8 mouse cellular contexts compared by ENCODE assay signal in the genomic region with DNA sequence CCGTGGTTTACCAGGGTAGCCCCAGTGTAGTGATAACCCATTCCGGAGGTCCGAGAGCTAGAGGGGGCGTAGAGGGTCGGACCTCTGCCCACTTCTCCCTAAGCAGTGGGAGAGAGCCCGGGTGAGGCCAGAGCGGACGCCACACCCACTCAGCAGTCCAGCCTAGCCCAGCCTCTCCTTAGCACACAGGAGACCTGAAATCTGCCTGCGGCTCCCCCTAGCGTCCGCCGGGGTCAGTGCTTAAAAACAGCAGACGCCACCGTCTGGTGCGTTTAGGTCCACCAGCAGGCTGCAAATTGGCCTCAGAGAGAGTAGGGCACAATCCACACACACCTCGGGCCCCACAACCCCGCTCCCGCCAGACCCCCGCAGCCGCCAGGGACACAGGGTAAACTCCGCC. TPM values are rescaled to one million over a fixed set of nuclear protein-coding genes. Genes with fewer than 3 reads are reported as not detected.
A peak's percentile ranks its signal among the peaks of the same experiment; 100 is the strongest.
DNase-seq lines count a peak whose midpoint lies in the region; ATAC-seq and TF ChIP-seq lines count a peak whose summit lies in the region.

No protein-coding gene starts in this region.

- no peaks in the 10 kb centered on the region for H3K4me1 ChIP-seq in forebrain, postnatal 0 days (ENCODE audit: insufficient read depth)
- peaks cover 39% of the 10 kb centered on the region for H3K4me1 ChIP-seq in lung, embryonic 15.5 days
- H3K4me1 ChIP-seq in thymus, adult 2 months (replicated peaks; ENCODE audit: control insufficient read depth, insufficient read depth, low read length): 0 out of 2 replicates have a peak, but pooled peaks cover 5% of the 10 kb centered on the region

- H3K36me3 ChIP-seq in forebrain, postnatal 0 days (ENCODE audit: insufficient read depth): no peaks in the 10 kb centered on the region
- H3K36me3 ChIP-seq in lung, embryonic 15.5 days: no peaks in the 10 kb centered on the region
- no peaks in the 10 kb centered on the region for H3K36me3 ChIP-seq in thymus, adult 2 months (ENCODE audit: control insufficient read depth, insufficient read depth, low read length)

- peak overlapping the region; percentile 48 for H3K4me2 ChIP-seq in forebrain, postnatal 0 days (ENCODE audit: low read depth)
- peak overlapping the region; percentile 58 for H3K4me2 ChIP-seq in lung, embryonic 15.5 days

- ATAC-seq in forebrain, postnatal 0 days: peak; percentile 92
- ATAC-seq in lung, embryonic 15.5 days (ENCODE audit: borderline replicate concordance, extremely low read depth, low FRiP score, low TSS enrichment): peak; percentile 83

- H3K4me3 ChIP-seq in forebrain, postnatal 0 days (ENCODE audit: low read depth, low read length): peak overlapping the region; percentile 29
- peak overlapping the region; percentile 34 for H3K4me3 ChIP-seq in lung, embryonic 15.5 days
- H3K4me3 ChIP-seq in thymus, adult 2 months (ENCODE audit: control insufficient read depth, insufficient read depth, low read length): no peak overlapping the region

- H3K27me3 ChIP-seq in forebrain, postnatal 0 days (ENCODE audit: insufficient read depth, low read length): no peaks in the 10 kb centered on the region
- H3K27me3 ChIP-seq in lung, embryonic 15.5 days: peaks cover 13% of the 10 kb centered on the region; the same call in 1 of the 2 replicates
- no peaks in the 10 kb centered on the region; the same call in 1 of the 2 replicates for H3K27me3 ChIP-seq in thymus, adult 2 months (ENCODE audit: control insufficient read depth, insufficient read depth, low read length)

- H3K9me3 ChIP-seq in forebrain, postnatal 0 days (ENCODE audit: low read length): no peaks in the 10 kb centered on the region
- no peaks in the 10 kb centered on the region for H3K9me3 ChIP-seq in lung, embryonic 15.5 days

- WGBS in forebrain, postnatal 0 days: 2% methylated on average over 21 of the region's 21 CpGs
- WGBS in lung, embryonic 15.5 days: under 1% methylated on average over 21 of the region's 21 CpGs
- 4% methylated on average over 21 of the region's 21 CpGs for WGBS in thymus, adult 2 months

- H3K27ac ChIP-seq in forebrain, postnatal 0 days (ENCODE audit: low read depth, low read length): no peak overlapping the region
- H3K27ac ChIP-seq in lung, embryonic 15.5 days: peak overlapping the region; percentile 51
- no peak overlapping the region for H3K27ac ChIP-seq in thymus, adult 2 months (ENCODE audit: control insufficient read depth, insufficient read depth, low read length)

- peak; percentile 87 for DNase-seq in ES-CJ7 (ENCODE audit: low read depth, low spot score)
- DNase-seq in cerebellum, adult 18-20 months: peak; percentile 88 to 91
- DNase-seq in forebrain, postnatal 0 days: peak; percentile 90
- peak; percentile 96 for DNase-seq in heart, postnatal 4 days
- DNase-seq in layer of hippocampus, adult 8-10 months (ENCODE audit: low spot score in 2 of 2): peak; percentile 77 to 90
- DNase-seq in ovary, adult 18-20 months (ENCODE audit: low spot score): peak; percentile 76
- peak; percentile 76 for DNase-seq in thymus, adult 2 months

- peak; percentile 99 for TF ChIP-seq CTCF in forebrain, postnatal 0 days (IDR thresholded peaks at IDR 0.05; ENCODE audit: low read depth)
- peak; percentile 93 for TF ChIP-seq CTCF in thymus, adult 2 months (IDR thresholded peaks at IDR 0.05; ENCODE audit: borderline replicate concordance, control insufficient read depth, extremely low read depth, insufficient read depth, low read length, poor library complexity)

- H3K9ac ChIP-seq in forebrain, postnatal 0 days: peak overlapping the region; percentile 26; the same call in 1 of the 2 replicates
- peak overlapping the region; percentile 25; the same call in 1 of the 2 replicates for H3K9ac ChIP-seq in lung, embryonic 15.5 days

- TF ChIP-seq POLR2A in thymus, adult 2 months (IDR thresholded peaks at IDR 0.05; ENCODE audit: control insufficient read depth, extremely low read depth, insufficient read depth, low read length, poor library complexity): no peak

RNA-seq across cellular contexts. Expression of gene Exoc3l4, which starts 3.5 kb away (rescaled TPM):
- 2.1 TPM in 2 replicates for total RNA-seq in forebrain, postnatal 0 days (2014; rRNA removed)
- 1.5 and 2.0 TPM in 2 replicates for polyA plus RNA-seq in forebrain, postnatal 0 days (2015; fragmentation: Nextera tagmentation; extraction: Ambion mirVana)
- total RNA-seq in heart, postnatal 4 days (2021): 1 to 10 TPM; 7.3 to 8.7 TPM
- 1 to 10 TPM; 5.0 to 7.7 (median 6.5) TPM for total RNA-seq in layer of hippocampus, adult 8-10 months (2022)
- polyA plus RNA-seq in lung, embryonic 15.5 days (2015; fragmentation: Nextera tagmentation; extraction: Ambion mirVana): 11.7 and 13.5 TPM in 2 replicates
- 31.0 and 41.5 TPM in 2 replicates for polyA plus RNA-seq in thymus, adult 2 months (2012; rRNA removed)

RNA-seq across cellular contexts. Expression of gene Lbhd2, which starts 6.7 kb away (rescaled TPM):
- total RNA-seq in forebrain, postnatal 0 days (2014; rRNA removed): 3.7 and 4.4 TPM in 2 replicates
- 10.5 and 12.9 TPM in 2 replicates for polyA plus RNA-seq in forebrain, postnatal 0 days (2015; fragmentation: Nextera tagmentation; extraction: Ambion mirVana)
- total RNA-seq in heart, postnatal 4 days (2021): not detected
- total RNA-seq in layer of hippocampus, adult 8-10 months (2022): 1 to 10 TPM in 2 of 4 experiments, under 1 TPM in 1, not detected in 1; 0.61 to 2.3 (median 1.3) TPM
- 0.50 and 0.93 TPM in 2 replicates for polyA plus RNA-seq in lung, embryonic 15.5 days (2015; fragmentation: Nextera tagmentation; extraction: Ambion mirVana)
- 1.4 and 1.9 TPM in 2 replicates for polyA plus RNA-seq in thymus, adult 2 months (2012; rRNA removed)

RNA-seq across cellular contexts. Expression of gene Tnfaip2, which starts 29.0 kb away (rescaled TPM):
- 1.0 and 4.8 TPM in 2 replicates for total RNA-seq in forebrain, postnatal 0 days (2014; rRNA removed)
- polyA plus RNA-seq in forebrain, postnatal 0 days (2015; fragmentation: Nextera tagmentation; extraction: Ambion mirVana): 0.33 and 1.2 TPM in 2 replicates
- total RNA-seq in heart, postnatal 4 days (2021): 10 to 100 TPM; 19.1 to 23.3 TPM
- total RNA-seq in layer of hippocampus, adult 8-10 months (2022): 1 to 10 TPM in 3 of 4 experiments, under 1 TPM in 1; 0.85 to 1.8 (median 1.4) TPM
- polyA plus RNA-seq in lung, embryonic 15.5 days (2015; fragmentation: Nextera tagmentation; extraction: Ambion mirVana): 4.3 and 4.5 TPM in 2 replicates
- 18.9 and 27.9 TPM in 2 replicates for polyA plus RNA-seq in thymus, adult 2 months (2012; rRNA removed)

RNA-seq across cellular contexts. Expression of gene Cdc42bpb, which starts 35.8 kb away (rescaled TPM):
- 113 and 139 TPM in 2 replicates for total RNA-seq in forebrain, postnatal 0 days (2014; rRNA removed)
- polyA plus RNA-seq in forebrain, postnatal 0 days (2015; fragmentation: Nextera tagmentation; extraction: Ambion mirVana): 28.0 and 31.1 TPM in 2 replicates
- total RNA-seq in heart, postnatal 4 days (2021): 100 to 1,000 TPM; 112 to 116 TPM
- total RNA-seq in layer of hippocampus, adult 8-10 months (2022): 100 to 1,000 TPM; 114 to 140 (median 119) TPM
- 31.8 and 32.2 TPM in 2 replicates for polyA plus RNA-seq in lung, embryonic 15.5 days (2015; fragmentation: Nextera tagmentation; extraction: Ambion mirVana)
- 59.2 and 62.1 TPM in 2 replicates for polyA plus RNA-seq in thymus, adult 2 months (2012; rRNA removed)
